Mouse (Mus musculus): Measurements from ENCODE around the gene Tas2r144.

Gene Tas2r144

DNA sequence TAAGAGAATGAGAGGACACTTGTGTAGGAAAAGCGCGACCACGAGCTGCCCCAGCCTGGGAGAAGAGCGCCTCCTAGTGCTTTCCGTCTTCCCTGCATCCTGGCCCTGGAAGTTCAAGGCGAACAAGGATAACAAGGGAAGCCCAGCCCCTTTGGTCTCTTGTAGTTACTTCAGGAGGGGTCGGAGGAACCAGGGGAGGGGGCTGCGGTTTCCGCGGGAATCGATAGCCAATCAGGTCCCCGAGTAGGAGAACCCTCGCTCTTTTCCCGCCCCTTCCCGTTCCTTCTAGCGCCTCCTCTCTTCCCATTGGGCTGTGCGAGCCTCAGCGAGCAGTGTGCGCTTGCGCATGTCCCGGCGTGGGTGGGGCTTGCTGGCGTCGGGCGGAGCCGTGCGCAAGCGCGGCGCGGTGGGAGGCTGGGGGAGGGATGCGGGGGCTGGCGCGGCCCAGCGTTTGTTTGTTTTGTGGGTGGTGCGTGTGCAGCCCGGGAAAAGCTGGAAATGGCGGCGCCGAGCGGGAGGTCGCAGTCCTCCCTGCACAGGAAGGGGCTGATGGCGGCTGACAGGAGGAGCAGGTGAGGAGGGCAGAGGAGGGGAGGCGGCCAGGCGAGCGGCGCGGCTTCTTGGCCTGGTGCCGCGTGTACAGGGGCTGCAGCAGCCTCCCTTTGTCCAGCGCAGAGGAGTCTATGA is 49.6 kb downstream of the Tas2r144 start, which contains the start of gene Casp2:
TSS of gene Casp2 (plus strand) at position 360 of the 687 bp plus-strand sequence.
- DNase-seq (ENCODE audit: low spot score in 2 of 2), result peak; percentile 96 to 98
